Mouse (Mus musculus) kidney, adult 18-20 months (tissue): ENCODE measurements at regions not wholly inside any gene's neighbourhood (a gene's known extent, or its start where the extent isn't known, plus 50 kb on each side); places are given as distances from the start of the nearest gene placed in this dataset.

Experiments used
- DNase-seq: peaks from one replicate; pipeline ENCODE4 v3.0.0; 2021

DNA sequence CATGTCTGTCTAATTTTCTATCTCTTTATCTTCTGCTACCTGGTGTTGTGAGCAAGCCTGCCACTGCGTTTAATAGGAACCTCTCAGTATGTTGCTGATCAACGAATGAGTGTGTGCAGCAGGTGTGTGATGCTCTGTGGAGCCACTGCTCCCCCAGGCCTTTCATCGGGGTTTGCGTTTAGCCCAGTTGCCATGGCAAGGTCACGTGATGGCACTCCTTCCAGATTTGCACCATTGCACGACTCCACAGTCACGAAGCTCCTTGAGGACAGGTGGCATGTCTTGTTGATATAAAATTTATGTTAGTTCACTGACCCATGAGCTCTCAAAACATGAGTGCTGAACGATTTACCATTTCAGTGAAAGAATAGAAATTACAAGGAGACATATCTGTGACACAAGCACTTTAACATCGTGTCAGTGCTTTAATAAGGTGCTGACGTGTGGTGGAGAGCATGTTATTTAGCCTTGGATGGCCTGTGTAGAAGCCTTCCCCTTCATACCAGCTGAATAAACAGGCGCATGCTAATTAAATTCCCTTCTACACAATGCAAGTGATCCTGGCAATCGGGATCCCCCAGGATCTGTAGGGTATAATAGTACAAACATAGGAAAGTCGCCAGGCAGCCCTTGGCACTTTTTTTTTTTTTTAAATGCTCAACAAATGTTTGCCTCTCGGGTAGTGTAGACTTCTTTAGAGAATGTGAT lies 181.7 kb upstream of the Arrdc4 start:
- DNase-seq = no peak

GRCm38 (mm10) chr7:68929669-68930068 lies 180.6 kb upstream of the Arrdc4 start:
- no peak for DNase-seq

DNA sequence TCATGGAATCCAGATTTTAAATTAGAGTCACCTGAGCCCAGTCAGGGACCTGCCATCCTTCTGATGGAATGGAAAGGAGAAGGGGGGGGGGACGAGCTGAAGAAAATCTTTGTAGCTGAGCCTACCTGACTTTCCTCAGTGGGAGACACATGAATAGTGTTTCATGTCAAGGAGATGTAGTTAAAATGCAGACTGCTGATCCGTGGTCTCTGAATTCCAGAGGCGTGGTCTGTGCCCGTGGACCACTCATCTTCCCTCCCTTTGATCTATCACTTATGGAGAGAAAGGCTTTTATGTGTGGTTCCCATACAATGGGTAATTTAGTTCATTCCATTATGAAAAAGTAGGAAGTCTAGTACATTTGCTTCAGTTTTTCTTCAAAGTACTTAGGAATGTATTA lies 176.6 kb upstream of the Arrdc4 start:
- DNase-seq = no peak

DNA sequence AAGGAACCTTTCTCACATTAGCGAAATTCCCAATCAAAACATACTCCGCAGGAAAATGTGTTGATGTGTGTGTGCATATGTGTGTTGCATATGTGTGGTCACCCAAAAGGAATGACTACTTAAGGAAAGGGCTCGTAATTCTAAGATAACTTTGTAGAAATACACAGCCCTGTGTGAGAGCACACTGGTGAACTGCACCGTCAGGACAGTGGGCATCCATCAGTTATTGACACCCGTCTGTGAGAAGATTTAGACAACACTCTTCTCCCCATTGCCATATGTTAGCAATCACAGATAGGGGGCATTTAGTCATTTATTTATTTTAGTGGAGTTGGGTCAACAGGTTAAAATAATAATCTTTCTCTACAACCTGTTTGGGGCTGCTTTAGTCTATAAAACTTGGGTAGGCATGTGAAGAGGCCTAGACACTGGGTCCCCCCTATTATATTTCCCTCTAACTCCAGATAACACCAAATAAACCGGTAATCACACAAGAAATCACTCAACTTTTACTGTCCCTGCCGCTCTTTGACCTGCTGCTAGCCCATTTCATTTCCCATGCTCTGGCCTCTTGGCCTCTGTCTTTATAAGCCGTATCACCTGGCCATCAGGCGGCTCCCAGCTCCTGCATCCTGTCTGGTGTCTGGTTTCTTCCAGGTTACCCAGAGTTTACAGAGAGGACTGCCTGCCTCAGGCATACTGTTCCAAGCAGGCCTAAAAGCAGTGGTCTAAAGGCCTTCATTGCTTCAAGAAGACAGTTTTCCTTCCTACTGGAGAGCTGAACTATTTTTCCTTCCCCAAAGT lies 169.8 kb upstream of the Arrdc4 start:
- no peak for DNase-seq

- DNase-seq = no peak
Observed at GRCm38 (mm10) chr7:68917876-68918200, 168.8 kb upstream of the Arrdc4 start.

GRCm38 (mm10) chr7:68917137-68917875 lies 168.3 kb upstream of the Arrdc4 start:
- DNase-seq = peak; percentile 7

- no peak for DNase-seq
Observed at GRCm38 (mm10) chr7:68915976-68916375, 166.9 kb upstream of the Arrdc4 start.

GRCm38 (mm10) chr7:68914344-68914743 lies 165.3 kb upstream of the Arrdc4 start:
- no peak for DNase-seq

- no peak for DNase-seq
Observed at GRCm38 (mm10) chr7:68911989-68912655, 163.1 kb upstream of the Arrdc4 start.

DNA sequence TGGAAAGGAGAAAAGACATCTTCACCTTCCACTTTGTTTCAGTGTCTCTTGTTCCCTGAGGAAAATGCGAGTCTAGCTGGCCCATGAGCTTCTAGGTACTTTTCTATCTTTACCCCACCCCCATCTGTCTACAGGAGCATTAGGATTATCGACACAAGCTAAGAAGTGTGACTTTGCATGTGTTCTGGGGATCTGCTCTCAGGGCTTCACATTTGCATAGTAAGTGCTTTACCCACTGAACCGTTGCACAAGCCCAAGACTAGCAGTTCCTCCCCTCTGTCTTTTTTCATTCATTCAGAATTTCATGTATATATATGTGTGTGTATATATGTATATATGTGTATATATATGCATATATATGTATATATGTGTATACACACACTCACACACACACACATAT lies 162.5 kb upstream of the Arrdc4 start:
- DNase-seq = no peak

- DNase-seq = no peak
Observed at GRCm38 (mm10) chr7:68909694-68910093, 160.7 kb upstream of the Arrdc4 start.

DNA sequence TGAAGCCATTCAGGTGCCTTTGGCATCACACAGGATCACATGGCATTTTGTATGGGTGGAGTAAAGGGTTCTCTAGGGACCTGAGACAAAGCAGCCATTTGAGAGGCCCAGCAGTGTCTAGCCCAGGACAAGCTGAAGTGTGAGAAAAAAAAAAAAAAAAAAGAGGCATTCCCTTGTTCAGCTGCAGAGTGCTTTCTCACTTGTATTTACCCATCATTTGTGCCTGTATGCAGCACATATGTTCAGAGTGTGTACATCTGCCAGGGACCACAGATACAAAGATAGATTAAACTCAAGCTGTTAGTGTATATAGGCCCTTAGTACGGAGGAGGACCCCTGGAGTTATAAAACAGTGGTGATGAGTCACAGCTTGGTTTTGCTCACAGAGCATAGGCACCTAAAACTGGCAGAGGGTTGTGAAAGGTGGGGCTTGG lies 159.4 kb upstream of the Arrdc4 start:
- DNase-seq = no peak

DNA sequence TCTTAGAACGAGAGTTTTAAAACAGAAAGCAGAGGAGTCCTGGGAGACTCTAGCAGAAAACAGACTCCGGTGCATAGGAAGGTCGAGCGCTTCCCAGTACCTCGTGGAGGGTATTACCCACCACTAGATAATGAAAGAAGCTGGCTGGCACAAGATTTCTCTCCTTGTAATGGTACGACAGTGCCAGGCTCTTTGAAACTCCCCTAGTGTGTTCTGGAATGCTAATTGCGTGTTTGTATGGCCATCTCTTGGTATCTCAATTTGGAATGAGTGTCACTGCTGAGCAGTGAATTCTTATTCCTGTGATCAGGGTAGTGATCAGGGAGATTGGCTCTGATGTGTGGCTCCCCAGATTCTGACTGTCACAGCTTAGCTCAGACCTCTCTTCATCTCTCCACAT lies 158.8 kb upstream of the Arrdc4 start:
- DNase-seq = no peak

DNA sequence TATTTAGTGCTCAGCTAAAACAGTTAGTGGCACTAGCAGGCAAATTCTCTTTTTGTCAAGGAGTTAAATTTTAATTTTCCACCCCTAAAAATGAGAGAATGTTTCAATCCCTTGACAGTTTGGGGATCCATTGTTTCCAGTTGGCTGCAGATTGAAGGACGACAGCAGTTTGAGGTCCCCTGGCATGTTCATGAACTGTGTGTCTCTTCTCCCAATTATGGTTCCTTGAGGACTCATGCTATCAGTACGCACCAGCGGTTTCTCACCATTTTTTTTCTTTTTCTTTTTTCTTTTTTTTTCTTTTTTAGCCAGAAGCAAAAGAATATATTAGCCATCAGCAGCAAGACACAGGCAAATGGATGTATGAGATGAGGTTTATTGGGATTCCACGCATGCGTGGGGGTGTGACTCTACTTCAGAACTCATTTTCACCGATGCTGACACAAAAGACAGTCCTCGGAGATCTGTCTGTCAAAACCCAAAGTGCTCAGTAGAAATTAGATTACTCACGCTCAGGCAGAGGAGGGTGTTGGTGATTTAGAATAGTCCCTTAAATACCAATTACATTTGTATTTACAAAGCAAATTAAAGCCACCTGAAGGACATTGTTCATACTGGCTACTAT lies 157.8 kb upstream of the Arrdc4 start:
- no peak for DNase-seq

DNA sequence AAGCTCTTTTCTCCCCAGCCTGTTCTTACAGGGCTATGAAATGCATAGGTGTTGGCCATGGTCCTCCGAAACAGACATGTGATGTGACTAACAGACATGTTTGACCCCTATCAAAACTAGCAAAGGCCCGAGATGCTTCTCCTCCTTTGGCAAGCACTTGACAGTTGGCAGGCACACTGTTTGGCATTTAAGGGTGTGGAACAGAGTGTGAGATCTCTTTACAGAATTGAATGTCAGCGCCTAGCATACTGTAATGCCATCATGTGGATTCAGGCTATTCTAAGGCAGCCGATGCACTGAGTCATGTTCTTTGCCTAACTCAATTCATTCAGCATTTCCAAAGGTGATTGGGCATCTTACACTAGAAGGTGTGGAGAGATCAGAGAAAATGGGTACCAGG lies 156.8 kb upstream of the Arrdc4 start:
- no peak for DNase-seq

DNA sequence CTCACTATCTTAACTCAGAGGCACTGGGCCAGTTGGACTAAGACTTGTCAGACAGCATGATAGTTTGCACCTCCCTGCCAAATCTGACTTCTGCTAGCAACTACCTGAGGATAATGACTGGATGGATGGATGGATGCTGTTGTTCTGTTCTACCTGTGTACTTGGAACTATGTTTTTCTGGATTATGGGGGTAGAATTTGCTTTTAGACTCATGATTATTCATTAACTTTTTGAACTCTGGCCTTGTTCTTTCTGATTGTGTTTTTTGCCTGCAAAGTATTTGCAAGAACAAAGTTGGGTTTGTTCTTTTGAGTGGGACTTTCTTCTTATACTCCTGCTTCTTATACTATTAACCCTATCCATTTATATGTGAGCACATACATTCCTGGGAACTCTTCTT lies 137.1 kb upstream of the Arrdc4 start:
- DNase-seq = peak; percentile 21

DNA sequence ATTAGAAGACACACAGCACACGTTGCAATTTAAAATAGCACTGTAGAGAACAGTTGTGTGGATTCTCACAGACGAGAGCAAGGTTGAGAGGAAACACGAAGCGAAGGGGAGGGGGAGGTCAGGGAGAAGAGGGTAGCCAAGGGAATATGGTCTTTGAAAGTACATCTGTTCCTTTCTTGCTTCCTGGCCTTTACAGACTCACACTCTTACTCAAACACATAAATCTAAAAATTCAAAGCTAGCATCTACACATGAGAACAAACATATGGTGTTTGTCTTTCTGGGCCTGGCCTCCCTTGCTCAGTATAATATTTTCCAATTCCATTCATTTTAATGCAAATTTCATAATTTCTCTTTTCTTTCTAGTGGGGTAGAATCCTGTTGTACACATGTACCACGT lies 124.0 kb upstream of the Arrdc4 start:
- no peak for DNase-seq

GRCm38 (mm10) chr7:68864322-68865031 lies 115.4 kb upstream of the Arrdc4 start:
- DNase-seq = no peak

GRCm38 (mm10) chr7:68858471-68859210 lies 109.6 kb upstream of the Arrdc4 start:
- DNase-seq = no peak

- DNase-seq = no peak
Observed at GRCm38 (mm10) chr7:68851981-68852575, 103.0 kb upstream of the Arrdc4 start.

DNA sequence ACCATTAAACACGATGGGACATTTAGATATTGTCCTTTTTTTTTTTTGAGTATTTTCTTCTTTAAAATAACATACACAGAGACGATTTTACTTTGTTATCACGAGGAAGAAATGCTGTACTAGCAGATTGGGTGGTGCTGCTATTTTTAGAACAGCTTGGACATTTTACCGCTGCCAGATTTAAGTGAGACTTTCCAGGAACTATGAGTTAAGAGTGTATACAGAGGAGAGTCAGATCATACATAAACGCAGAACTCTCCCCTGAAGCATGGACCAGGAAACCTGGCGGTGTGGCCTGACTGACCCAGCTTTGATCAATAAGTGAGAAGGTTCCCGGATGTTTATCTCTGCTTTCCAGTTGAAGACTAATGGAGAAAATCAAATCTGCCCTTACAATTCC lies 95.6 kb upstream of the Arrdc4 start:
- DNase-seq = no peak
